Mouse (Mus musculus): Measurements from ENCODE around the gene Dnajc11. TPM values are rescaled to one million over a fixed set of nuclear protein-coding genes. Genes with fewer than 3 reads are reported as not detected.

Dnajc11 gene
- polyA plus RNA-seq, 2 experiments, result 50.9 to 56.9 TPM

DNA sequence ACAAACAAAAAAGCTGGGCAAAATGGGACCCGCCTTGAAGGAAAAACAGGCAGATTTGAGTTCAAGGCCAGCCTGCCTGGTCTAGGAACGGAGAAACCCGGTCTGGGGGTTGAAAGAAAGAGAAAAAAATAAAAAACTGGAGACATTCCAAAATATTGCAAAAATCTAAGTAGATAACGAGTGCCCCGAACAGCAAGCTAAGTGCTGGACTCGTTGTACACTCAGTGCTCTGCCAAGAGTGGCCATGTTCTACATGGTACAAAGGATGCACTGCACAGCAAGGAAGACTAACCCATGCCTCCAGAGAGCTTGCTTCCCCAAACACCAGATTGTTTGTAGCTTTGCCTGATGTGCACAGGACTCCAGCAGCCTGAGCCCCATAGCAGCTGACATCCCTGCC is 59.5 kb downstream of the Dnajc11 start:
- ATAC-seq (ENCODE audit: low FRiP score, low read depth) (no peak), DNase-seq (ENCODE audit: low spot score) (no peak)
- TF ChIP-seq POLR2A (IDR thresholded peaks at IDR 0.05; ENCODE audit: borderline replicate concordance, extremely low read depth, insufficient read depth, insufficient read length), result no peak
- Histone ChIP-seq H3K4me1 (ENCODE audit: control insufficient read depth, insufficient read depth, low read length) (peaks cover 16% of the 10 kb centered on the region; the same call in 1 of the 2 replicates), H3K4me2 (replicated peaks; ENCODE audit: low read depth, low read length, severe bottlenecking) (no peak overlapping the region), H3K27me3 (ENCODE audit: control insufficient read depth, insufficient read depth, low read length) (no peaks in the 10 kb centered on the region), H3K27ac (replicated peaks; ENCODE audit: low read depth, low read length) (no peak overlapping the region), H3K4me3 (replicated peaks; ENCODE audit: low read length) (no peak overlapping the region), H3K9me3 (ENCODE audit: control insufficient read depth, low read length) (no peaks in the 10 kb centered on the region), H3K9ac (ENCODE audit: low read depth, low read length, severe bottlenecking) (no peak overlapping the region), H3K36me3 (ENCODE audit: control insufficient read depth, insufficient read depth, low read length) (peaks cover 46% of the 10 kb centered on the region)
- 80% methylated on average over 6 of the region's 6 CpGs for WGBS

- Histone ChIP-seq H3K27me3 (ENCODE audit: control insufficient read depth, insufficient read depth, low read length) (no peaks in the 10 kb centered on the region), H3K9ac (ENCODE audit: low read depth, low read length, severe bottlenecking) (peak overlapping the region; percentile 92), H3K36me3 (ENCODE audit: control insufficient read depth, insufficient read depth, low read length) (peaks cover 43% of the 10 kb centered on the region), H3K9me3 (ENCODE audit: control insufficient read depth, low read length) (no peaks in the 10 kb centered on the region), H3K4me1 (ENCODE audit: control insufficient read depth, insufficient read depth, low read length) (peaks cover 16% of the 10 kb centered on the region; the same call in 1 of the 2 replicates), H3K4me3 (replicated peaks; ENCODE audit: low read length) (peak overlapping the region; percentile 99), H3K27ac (replicated peaks; ENCODE audit: low read depth, low read length) (peak overlapping the region; percentile 82), H3K4me2 (replicated peaks; ENCODE audit: low read depth, low read length, severe bottlenecking) (peak overlapping the region; percentile 71)
- TF ChIP-seq POLR2A (IDR thresholded peaks at IDR 0.05; ENCODE audit: borderline replicate concordance, extremely low read depth, insufficient read depth, insufficient read length), result no peak
- DNase-seq (ENCODE audit: low spot score) (no peak), ATAC-seq (ENCODE audit: low FRiP score, low read depth) (no peak)
- 1% methylated on average over 55 of the region's 61 CpGs for WGBS
Observed at GRCm38 (mm10) chr4:151994228-151995171, 61.0 kb downstream of the Dnajc11 start.

DNA sequence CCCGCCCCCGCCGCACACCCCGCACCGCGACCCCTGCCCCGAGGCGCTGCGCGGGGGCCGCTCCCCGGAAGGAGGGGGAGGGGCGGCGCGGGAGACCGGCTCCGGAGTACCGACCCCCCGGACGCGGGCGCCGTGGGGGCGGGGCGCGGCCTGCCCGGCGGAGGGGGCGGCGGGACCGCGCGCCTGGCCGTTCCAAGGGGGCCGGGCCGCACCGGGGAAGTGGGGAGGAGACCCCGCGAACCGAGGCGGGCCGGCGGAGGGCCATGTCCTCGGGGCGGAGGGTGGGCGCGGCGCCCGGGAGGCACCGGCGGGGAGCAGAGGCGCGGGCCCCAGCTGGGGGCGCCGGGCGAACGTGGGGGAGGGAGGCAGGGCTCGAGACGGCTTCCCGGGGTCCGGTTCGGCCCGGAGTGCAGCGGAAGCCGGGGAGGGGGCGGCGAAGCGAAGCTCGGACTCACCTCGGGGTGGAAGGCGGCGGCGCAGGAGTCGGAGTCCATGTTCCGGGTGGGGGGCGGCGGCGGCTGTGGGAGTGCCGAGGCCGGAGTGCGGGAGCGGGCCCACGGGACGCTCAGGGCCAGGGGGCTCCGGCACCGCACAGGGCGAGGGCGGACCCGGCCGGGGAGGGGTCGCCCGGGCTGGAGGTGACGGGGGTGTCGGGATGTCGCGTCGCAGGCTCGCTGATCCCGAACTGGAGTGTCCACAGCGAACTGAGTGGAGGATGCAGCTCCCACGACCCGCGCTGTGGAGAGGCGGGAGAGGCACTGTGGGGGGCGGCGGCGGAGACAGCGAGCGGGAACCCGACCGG is 62.1 kb downstream of the Dnajc11 start:
- Histone ChIP-seq H3K4me3 (replicated peaks; ENCODE audit: low read length) (peak overlapping the region; percentile 99), H3K9ac (ENCODE audit: low read depth, low read length, severe bottlenecking) (peak overlapping the region; percentile 92), H3K4me2 (replicated peaks; ENCODE audit: low read depth, low read length, severe bottlenecking) (peak overlapping the region; percentile 71), H3K27ac (replicated peaks; ENCODE audit: low read depth, low read length) (peak overlapping the region; percentile 82), H3K4me1 (ENCODE audit: control insufficient read depth, insufficient read depth, low read length) (peaks cover 16% of the 10 kb centered on the region; the same call in 1 of the 2 replicates), H3K27me3 (ENCODE audit: control insufficient read depth, insufficient read depth, low read length) (no peaks in the 10 kb centered on the region), H3K36me3 (ENCODE audit: control insufficient read depth, insufficient read depth, low read length) (peaks cover 33% of the 10 kb centered on the region), H3K9me3 (ENCODE audit: control insufficient read depth, low read length) (no peaks in the 10 kb centered on the region)
- DNase-seq (ENCODE audit: low spot score) (no peak), ATAC-seq (ENCODE audit: low FRiP score, low read depth) (no peak)
- 0 out of 2 replicates have a peak, but pooled peaks have one; percentile 54 for TF ChIP-seq POLR2A (IDR thresholded peaks at IDR 0.05; ENCODE audit: borderline replicate concordance, extremely low read depth, insufficient read depth, insufficient read length)
- WGBS, result 0% methylated on average over 29 of the region's 111 CpGs

- Histone ChIP-seq H3K9me3 (ENCODE audit: control insufficient read depth, low read length) (no peaks in the 10 kb centered on the region), H3K4me3 (replicated peaks; ENCODE audit: low read length) (peak within 1 kb of the TSS; percentile 99), H3K9ac (ENCODE audit: low read depth, low read length, severe bottlenecking) (peak within 1 kb of the TSS; percentile 92), H3K36me3 (ENCODE audit: control insufficient read depth, insufficient read depth, low read length) (peaks cover 25% of the 10 kb centered on the region), H3K4me2 (replicated peaks; ENCODE audit: low read depth, low read length, severe bottlenecking) (peak within 1 kb of the TSS; percentile 71), H3K4me1 (ENCODE audit: control insufficient read depth, insufficient read depth, low read length) (peaks cover 19% of the 10 kb centered on the region; the same call in 1 of the 2 replicates), H3K27me3 (ENCODE audit: control insufficient read depth, insufficient read depth, low read length) (no peaks in the 10 kb centered on the region), H3K27ac (replicated peaks; ENCODE audit: low read depth, low read length) (peak within 1 kb of the TSS; percentile 86)
- DNase-seq (ENCODE audit: low spot score) (peak; percentile 100), ATAC-seq (ENCODE audit: low FRiP score, low read depth) (peak; percentile 96)
- 4% methylated on average over 58 of the region's 94 CpGs for WGBS
- TF ChIP-seq POLR2A (IDR thresholded peaks at IDR 0.05; ENCODE audit: borderline replicate concordance, extremely low read depth, insufficient read depth, insufficient read length), result 0 out of 2 replicates have a peak, but pooled peaks have one; percentile 0
Observed at GRCm38 (mm10) chr4:151996173-151996950, 62.9 kb downstream of the Dnajc11 start, which contains the start of gene Phf13. TSS of gene Phf13 (minus strand) at chr4:151996258.
